Mouse (Mus musculus): ENCODE results near the gene Cyp4x1.

GRCm38 (mm10) chr4:115086763-115087415, 47.2 kb downstream of the Cyp4x1 start:
- no peak for TF ChIP-seq POLR2A (IDR thresholded peaks at IDR 0.05; ENCODE audit: borderline replicate concordance, low read depth, low read length)
- TF ChIP-seq CTCF (IDR thresholded peaks at IDR 0.05; ENCODE audit: low read depth, low read length) = no peak
